Mouse (Mus musculus) CH12.LX (cell line): Measurements from ENCODE around the gene Ago4. TPM values are rescaled to one million over a fixed set of nuclear protein-coding genes. Genes with fewer than 3 reads are reported as not detected.

ENCODE experiments used
- DNase-seq: peaks from one replicate; pipeline ENCODE4 v3.0.0-alpha.2; 2013; ENCODE audit errors: extremely low read depth
- H3K27ac ChIP-seq: 2 replicates; pipeline ENCODE4 v1.5.1; 2012; ENCODE audit warnings: low read depth, mild to moderate bottlenecking, control low read depth, moderate library complexity; ENCODE audit not compliant: insufficient read depth
- H3K27me3 ChIP-seq: replicated peaks from 2 replicates; pipeline ENCODE3; 2012; ENCODE audit warnings: inconsistent platforms
- H3K36me3 ChIP-seq, 2 experiments: replicated peaks in 1 of 2; 2 replicates each; pipeline versions ENCODE3 to v1.6.1; 2012; ENCODE audit warnings: inconsistent platforms in 1 of 2, low read length in 1 of 2, mild to moderate bottlenecking in 1 of 2, mixed read lengths in 1 of 2, moderate library complexity in 1 of 2; ENCODE audit not compliant: control insufficient read depth in 1 of 2, insufficient read depth in 1 of 2
- H3K4me1 ChIP-seq, 2 experiments: 2 replicates each; pipeline ENCODE4 v1.6.1; 2012; ENCODE audit warnings: inconsistent platforms in 1 of 2, moderate library complexity in 1 of 2; ENCODE audit not compliant: insufficient read depth in 2 of 2, control insufficient read depth in 1 of 2
- H3K4me2 ChIP-seq: 2 replicates; pipeline ENCODE4 v1.6.1; 2012; ENCODE audit warnings: low read depth, mild to moderate bottlenecking, control low read depth; ENCODE audit not compliant: poor library complexity, insufficient read depth, severe bottlenecking
- H3K4me3 ChIP-seq, 3 experiments: fragments of 150-350 bp in 1 of 3; sonication (generic) in 1 of 3; replicated peaks in 1 of 3; 2 replicates each; pipeline versions ENCODE3 to v1.5.1; 2011 to 2012; ENCODE audit warnings: low read depth in 2 of 3, low read length in 2 of 3, mild to moderate bottlenecking in 2 of 3, moderate library complexity in 2 of 3, control low read depth in 1 of 3, improper control_type of control experiment in 1 of 3, inconsistent platforms in 1 of 3, mixed read lengths in 1 of 3; ENCODE audit not compliant: poor library complexity in 1 of 3
- H3K79me2 ChIP-seq: replicated peaks from 2 replicates; pipeline ENCODE4 v1.6.1; 2012; ENCODE audit warnings: mild to moderate bottlenecking, moderate library complexity; ENCODE audit not compliant: control insufficient read depth, poor library complexity, insufficient read depth, severe bottlenecking; ENCODE audit errors: extremely low read depth
- H3K9ac ChIP-seq: 2 replicates; pipeline ENCODE4 v1.6.1; 2012; ENCODE audit warnings: low read depth, mild to moderate bottlenecking, control low read depth, moderate library complexity; ENCODE audit not compliant: insufficient read depth
- H3K9me3 ChIP-seq: replicated peaks from 2 replicates; pipeline ENCODE3; 2012; ENCODE audit warnings: low read length, inconsistent platforms, mixed read lengths
- BHLHE40 ChIP-seq: IDR thresholded peaks from 2 replicates; pipeline ENCODE4 v1.6.1; 2011; ENCODE audit warnings: mild to moderate bottlenecking, low read depth, low read length, improper control_type of control experiment
- CTCF ChIP-seq, 2 experiments: IDR thresholded peaks in 1 of 2; conservative IDR thresholded peaks in 1 of 2; 2 replicates each; pipeline ENCODE4 v1.5.1; 2011 to 2012; ENCODE audit warnings: low read depth in 2 of 2, low read length in 2 of 2, improper control_type of control experiment in 1 of 2, inconsistent platforms in 1 of 2, mild to moderate bottlenecking in 1 of 2, moderate library complexity in 1 of 2
- GABPA ChIP-seq: IDR thresholded peaks from 2 replicates; pipeline ENCODE4 v1.6.1; 2012; ENCODE audit warnings: low read depth, low read length, improper control_type of control experiment, inconsistent platforms; ENCODE audit not compliant: insufficient replicate concordance
- HCFC1 ChIP-seq: IDR thresholded peaks from 2 replicates; pipeline ENCODE4 v1.6.1; 2012; ENCODE audit warnings: low read depth, mild to moderate bottlenecking, inconsistent platforms, low read length, improper control_type of control experiment
- MAX ChIP-seq: IDR thresholded peaks from 2 replicates; pipeline ENCODE4 v1.6.1; 2011; ENCODE audit warnings: low read length, improper control_type of control experiment
- MYC ChIP-seq: IDR thresholded peaks from 2 replicates; pipeline ENCODE4 v1.6.1; 2011; ENCODE audit warnings: low read depth, mild to moderate bottlenecking, improper control_type of control experiment, low read length
- NELFE ChIP-seq: IDR thresholded peaks from 2 replicates; pipeline ENCODE4 v1.6.1; 2011; ENCODE audit warnings: low read depth, low read length, improper control_type of control experiment
- NRF1 ChIP-seq: IDR thresholded peaks from 2 replicates; pipeline ENCODE4 v1.6.1; 2014; ENCODE audit warnings: low read depth, mild to moderate bottlenecking, inconsistent platforms, low read length, improper control_type of control experiment, moderate library complexity
- POLR2AphosphoS2 ChIP-seq: IDR thresholded peaks from 2 replicates; pipeline ENCODE4 v1.6.1; 2011; ENCODE audit warnings: low read depth, low read length, improper control_type of control experiment
- RCOR1 ChIP-seq: conservative IDR thresholded peaks from 2 replicates; pipeline ENCODE4 v1.6.1; 2012; ENCODE audit warnings: low read depth, mild to moderate bottlenecking, inconsistent platforms, low read length, improper control_type of control experiment
- SIN3A ChIP-seq: IDR thresholded peaks from 2 replicates; pipeline ENCODE4 v1.6.1; 2012; ENCODE audit warnings: low read length, improper control_type of control experiment, inconsistent platforms
- SMC3 ChIP-seq: IDR thresholded peaks from 2 replicates; pipeline ENCODE4 v1.6.1; 2011; ENCODE audit warnings: low read depth, low read length, improper control_type of control experiment
- TBP ChIP-seq: conservative IDR thresholded peaks from 2 replicates; pipeline ENCODE4 v1.6.1; 2011; ENCODE audit warnings: low read depth, low read length, improper control_type of control experiment
- UBTF ChIP-seq: IDR thresholded peaks from 2 replicates; pipeline ENCODE4 v1.6.1; 2012; ENCODE audit warnings: low read depth, mild to moderate bottlenecking, inconsistent platforms, low read length, improper control_type of control experiment, moderate library complexity
- dilution Hi-C: fragments of 300-500 bp; cut with MboI; formaldehyde crosslinking; loops from 2 replicates; pipeline ENCODE4 v1.14.3; 2020; ENCODE audit warnings: low sequenced_read_pairs; ENCODE audit not compliant: extremely low pct_unique_long_range_greater_than_20kb, extremely low pct_ligation_motif_present
- in situ Hi-C: fragments of 300-500 bp; cut with MboI; formaldehyde crosslinking; loops from 3 replicates; pipeline ENCODE4 v1.14.3; 2019; ENCODE audit warnings: low sequenced_read_pairs, low pct_ligation_motif_present, low pct_unique_long_range_greater_than_20kb, mixed read lengths
- polyA plus RNA-seq: library from polyadenylated mRNA; unstranded; fragments of >175 nt; gene quantifications from 2 replicates; pipeline ENCODE4 v1.2.1, GENCODE M21; 2012; ENCODE audit warnings: low read depth; ENCODE audit not compliant: insufficient read length
- total RNA-seq, 2 experiments: library from RNA; depleted of rRNA; stranded (reverse); fragments of 300-350 nt in 1 of 2; fragments of >200 nt in 1 of 2; gene quantifications; 2 replicates each; pipeline ENCODE4 v1.2.3; 2012 to 2014

The Ago4 gene
- total and polyA plus RNA-seq, 3 experiments = 1.2 to 2.6 (median 1.3) TPM

- H3K36me3 ChIP-seq = peaks cover 16 to 32% of the 10 kb centered on the region in 2 experiments
- no peak overlapping the region for H3K9ac ChIP-seq
- H3K4me3 ChIP-seq = no peak overlapping the region
- H3K4me1 ChIP-seq = peaks cover 16 to 48% of the 10 kb centered on the region in 2 experiments; a peak in 3 of 4 replicates
- peaks cover 18% of the 10 kb centered on the region for H3K79me2 ChIP-seq
- no peak overlapping the region for H3K27ac ChIP-seq
- no peak overlapping the region for H3K4me2 ChIP-seq
- no peaks in the 10 kb centered on the region for H3K9me3 ChIP-seq
- TF ChIP-seq CTCF (conservative IDR thresholded peaks at IDR 0.05 in 1 of 2, IDR thresholded peaks at IDR 0.05 in 1 of 2; ENCODE audit: low read depth in 2 of 2, low read length in 2 of 2) = no peak
- in situ Hi-C loops (loop anchor here (10.0 kb wide), 1 partner anchor 130 kb away; no protein-coding TSS in a partner anchor), dilution Hi-C loops (no loop called here)
- no peak for DNase-seq
- no peaks in the 10 kb centered on the region for H3K27me3 ChIP-seq
Observed at GRCm38 (mm10) chr4:126464189-126464891, 68.9 kb downstream of the Ago4 start.

DNA sequence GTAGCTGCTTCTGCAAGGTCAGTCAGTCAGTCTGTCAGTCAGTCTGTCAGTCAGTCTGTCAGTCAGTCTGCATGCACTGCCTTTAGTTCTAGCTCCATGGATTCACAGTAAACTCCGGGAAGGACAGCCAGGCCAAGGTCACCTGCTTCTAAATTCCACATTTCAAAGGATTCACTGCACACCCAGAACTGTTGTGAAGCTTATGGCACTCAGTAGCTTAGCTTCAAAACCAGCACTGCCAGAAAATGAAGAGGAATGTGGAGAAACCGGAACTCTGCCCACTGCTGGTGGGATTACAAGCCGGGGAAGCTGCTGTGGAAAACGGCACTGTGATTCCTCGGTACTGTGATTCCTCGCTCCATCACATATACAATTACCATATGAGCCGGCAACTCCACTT lies 77.8 kb downstream of the Ago4 start:
- peaks cover 50 to 91% of the 10 kb centered on the region in 2 experiments for H3K36me3 ChIP-seq
- H3K79me2 ChIP-seq = no peaks in the 10 kb centered on the region
- H3K27me3 ChIP-seq = no peaks in the 10 kb centered on the region
- H3K4me3 ChIP-seq = no peak overlapping the region
- TF ChIP-seq BHLHE40 = no peak
- TF ChIP-seq MAX = no peak
- dilution Hi-C loops (no loop called here), in situ Hi-C loops (no loop called here)
- DNase-seq = no peak
- H3K4me1 ChIP-seq = no peaks in the 10 kb centered on the region
- no peak overlapping the region for H3K27ac ChIP-seq
- H3K9me3 ChIP-seq = no peaks in the 10 kb centered on the region
- H3K4me2 ChIP-seq = no peak overlapping the region
- H3K9ac ChIP-seq = no peak overlapping the region

- H3K4me1 ChIP-seq = no peaks in the 10 kb centered on the region
- DNase-seq = no peak
- dilution Hi-C loops (no loop called here), in situ Hi-C loops (no loop called here)
- no peak overlapping the region for H3K9ac ChIP-seq
- no peak overlapping the region for H3K27ac ChIP-seq
- no peak overlapping the region for H3K4me3 ChIP-seq
- no peak overlapping the region for H3K4me2 ChIP-seq
- H3K36me3 ChIP-seq = peaks cover 44 to 88% of the 10 kb centered on the region in 2 experiments
- no peaks in the 10 kb centered on the region for H3K79me2 ChIP-seq
- TF ChIP-seq HCFC1 (no peak), NRF1 (no peak), UBTF (no peak), GABPA (no peak), MYC (no peak), SMC3 (no peak), RCOR1 (no peak), SIN3A (no peak), TBP (no peak), POLR2AphosphoS2 (no peak), NELFE (no peak)
- H3K27me3 ChIP-seq = no peaks in the 10 kb centered on the region
- H3K9me3 ChIP-seq = no peaks in the 10 kb centered on the region
Observed at GRCm38 (mm10) chr4:126454547-126455254, 78.6 kb downstream of the Ago4 start.
